Mouse (Mus musculus): ENCODE results near the gene Ccdc6.

The Ccdc6 gene

DNA sequence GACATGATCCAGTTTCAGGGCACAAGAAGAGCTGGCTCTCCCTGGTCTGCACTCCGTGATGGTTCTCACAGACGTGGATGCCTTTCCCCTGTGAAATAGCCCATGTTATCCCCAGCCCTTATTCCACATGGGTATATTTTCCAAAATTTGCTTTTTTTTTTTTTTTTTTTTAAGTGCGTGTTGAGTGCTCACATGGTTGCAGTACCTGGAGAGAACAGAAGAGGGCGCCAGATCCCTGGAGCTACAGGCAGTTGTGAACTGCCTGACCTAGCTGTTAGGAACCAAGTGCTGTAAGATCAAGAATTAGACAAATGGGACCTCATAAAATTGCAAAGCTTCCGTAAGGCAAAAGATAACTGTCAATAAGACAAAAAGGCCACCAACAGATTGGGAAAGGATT, 38.8 kb downstream of the Ccdc6 start:
- no peak for DNase-seq

DNA sequence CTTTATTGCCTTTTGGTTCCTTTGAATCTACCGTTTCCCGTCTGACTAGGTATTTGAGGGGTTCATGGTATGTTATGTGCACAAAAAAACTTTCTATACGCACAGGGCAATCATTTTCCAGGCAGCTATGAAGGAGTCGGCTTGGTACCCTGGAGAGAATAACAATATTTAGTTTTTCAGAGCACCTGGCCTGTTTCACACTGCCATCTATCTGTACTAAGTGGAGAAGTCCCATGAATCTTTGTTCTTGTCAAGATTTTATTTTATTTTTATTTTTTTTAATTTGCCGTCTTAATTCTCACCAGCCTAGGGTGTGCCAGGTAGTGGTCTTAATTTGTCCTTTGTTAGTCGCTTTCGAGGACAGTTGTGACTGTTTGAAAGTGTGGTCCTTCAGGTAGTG, 40.7 kb downstream of the Ccdc6 start:
- no peak for DNase-seq

DNA sequence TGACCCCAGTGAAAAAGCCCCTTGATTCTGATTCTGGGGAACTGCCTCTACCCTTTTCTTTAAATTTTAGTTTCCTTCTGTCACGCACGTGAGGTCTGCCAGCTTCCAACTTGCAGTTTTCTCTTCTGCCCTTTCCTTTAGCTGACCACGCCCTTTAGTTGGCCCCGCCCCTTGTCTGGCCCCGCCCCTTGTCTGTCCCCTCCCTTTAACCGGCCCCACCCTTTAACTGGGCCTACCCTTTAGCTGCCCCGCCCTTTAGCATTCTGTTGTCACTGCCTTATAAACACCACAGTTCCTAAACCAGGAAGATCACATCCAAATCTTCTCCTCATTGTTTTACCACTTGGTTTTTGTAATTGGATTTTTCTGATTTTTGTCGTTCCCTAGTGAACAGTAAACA, 41.2 kb downstream of the Ccdc6 start:
- DNase-seq: no peak

DNA sequence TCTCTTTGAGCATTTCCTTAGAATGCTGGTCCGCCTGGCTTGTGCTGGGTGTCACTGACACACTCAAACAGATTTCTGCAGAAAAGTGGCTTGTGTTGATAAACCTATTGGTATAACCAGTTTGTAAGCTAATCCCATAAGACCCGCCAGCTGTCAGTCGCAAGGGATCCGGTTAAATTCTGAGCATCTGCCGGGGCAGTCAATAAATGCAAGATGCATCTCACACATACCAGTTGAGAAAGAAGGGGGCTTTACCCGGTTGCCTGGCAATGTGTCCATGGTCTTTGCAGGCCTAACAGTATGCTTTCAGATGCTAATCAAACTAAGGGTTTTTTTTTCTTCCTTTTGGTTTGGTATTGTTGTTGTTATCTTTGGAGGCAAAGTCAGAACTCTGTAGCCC, 42.4 kb downstream of the Ccdc6 start:
- DNase-seq: no peak

DNA sequence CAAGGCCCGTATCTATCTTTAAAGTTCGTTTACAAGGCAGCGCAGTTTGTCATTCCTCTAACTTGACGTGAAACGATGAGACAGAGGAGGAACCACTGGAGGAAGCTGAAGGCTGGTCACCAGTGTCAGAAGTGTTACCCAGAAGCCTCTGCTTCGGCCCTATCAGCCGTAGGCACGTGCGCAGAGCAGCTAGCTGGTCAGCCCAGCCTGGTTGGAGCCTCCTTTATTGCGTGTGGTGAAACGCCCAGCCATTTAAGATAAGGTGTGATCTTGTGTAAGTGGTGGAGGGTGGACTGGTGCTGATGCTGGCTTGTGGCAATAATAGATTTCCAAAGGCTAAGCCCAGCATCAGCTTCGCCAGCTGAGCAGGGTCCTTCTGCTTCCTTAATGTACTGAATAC, 43.5 kb downstream of the Ccdc6 start:
- no peak for DNase-seq

DNA sequence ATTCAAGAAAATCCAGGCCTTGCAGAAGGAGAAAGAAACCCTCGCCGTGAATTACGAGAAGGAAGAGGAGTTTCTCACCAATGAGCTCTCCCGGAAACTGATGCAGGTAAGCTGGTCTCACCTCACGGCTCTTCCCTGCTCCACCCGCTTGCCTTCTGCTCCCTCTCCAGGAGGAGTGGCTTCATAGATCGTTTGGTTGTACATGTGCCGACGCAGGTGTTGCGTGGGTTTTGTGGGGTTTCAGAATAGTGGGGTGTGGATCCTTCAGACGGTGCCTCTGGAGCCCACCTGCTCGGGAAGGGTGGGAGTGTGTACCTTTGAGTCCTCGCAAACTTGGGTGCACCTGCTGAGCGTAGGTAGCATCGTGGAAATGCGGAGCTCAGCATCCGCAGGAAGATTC, 45.7 kb downstream of the Ccdc6 start:
- peak; percentile 68 for DNase-seq

DNA sequence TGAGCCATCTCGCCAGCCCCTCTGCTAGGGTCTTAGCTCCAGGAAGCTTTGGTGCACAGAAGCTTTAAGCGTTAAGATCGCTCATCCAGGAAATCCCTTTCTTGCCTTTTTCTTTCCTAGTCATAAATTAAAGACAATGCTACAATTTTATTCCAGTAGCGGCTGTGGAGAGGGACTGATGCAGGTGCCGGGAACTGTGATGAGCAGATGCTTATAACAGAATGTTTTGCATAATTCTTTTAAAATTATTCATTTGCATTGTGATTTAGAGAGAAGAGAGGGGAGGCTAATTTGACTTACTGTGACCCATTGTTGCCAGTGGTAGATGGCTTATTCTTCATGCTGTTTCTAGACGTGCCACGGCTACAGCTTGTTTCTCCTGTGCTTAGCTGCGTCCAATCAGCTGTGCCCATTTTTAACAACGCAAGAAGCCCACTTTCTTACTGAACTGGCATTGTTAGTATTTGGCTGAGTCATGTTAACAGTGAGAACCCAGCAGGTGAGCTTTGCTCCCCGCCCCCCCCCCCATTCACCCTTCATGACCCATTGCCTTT, 47.2 kb downstream of the Ccdc6 start:
- DNase-seq: no peak

DNA sequence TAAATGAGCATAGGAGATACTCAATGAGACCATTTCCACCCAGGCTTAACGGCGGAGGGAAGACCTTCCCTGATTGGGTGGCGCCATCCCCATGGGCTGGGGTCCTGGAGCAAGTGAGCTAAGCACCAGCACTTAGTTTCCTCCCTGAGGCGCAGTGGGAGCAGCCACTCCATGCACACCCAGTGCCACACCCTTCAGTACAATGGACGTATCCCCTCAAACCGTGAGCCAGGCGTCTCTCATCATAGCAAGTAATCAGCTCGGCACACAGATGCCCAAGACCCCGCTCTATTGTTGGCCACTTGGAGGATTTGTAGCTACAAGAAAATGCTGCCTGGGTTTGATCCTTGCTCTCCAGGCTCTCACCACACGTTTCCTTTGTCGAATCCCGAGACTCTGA, 49.0 kb downstream of the Ccdc6 start:
- DNase-seq: no peak

DNA sequence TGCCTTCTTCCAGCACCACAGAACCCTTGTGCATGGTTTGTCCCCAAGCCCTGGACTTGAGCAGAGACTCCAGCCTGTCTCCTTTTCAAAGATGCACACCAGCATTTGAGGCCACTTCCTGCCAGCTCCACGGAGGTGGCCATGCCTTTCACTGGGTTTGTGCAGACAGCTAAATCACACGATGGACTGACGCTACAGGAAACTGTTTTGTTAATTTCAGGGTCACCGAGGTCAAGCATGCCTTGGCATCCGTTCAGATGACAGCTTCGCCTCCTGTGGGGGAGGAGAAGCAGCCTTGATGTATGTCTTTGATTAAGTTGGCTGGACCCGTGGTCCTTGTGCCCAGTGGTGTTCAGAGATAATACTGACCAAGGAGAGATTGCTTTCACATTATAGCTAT, 52.2 kb downstream of the Ccdc6 start:
- DNase-seq: no peak

DNA sequence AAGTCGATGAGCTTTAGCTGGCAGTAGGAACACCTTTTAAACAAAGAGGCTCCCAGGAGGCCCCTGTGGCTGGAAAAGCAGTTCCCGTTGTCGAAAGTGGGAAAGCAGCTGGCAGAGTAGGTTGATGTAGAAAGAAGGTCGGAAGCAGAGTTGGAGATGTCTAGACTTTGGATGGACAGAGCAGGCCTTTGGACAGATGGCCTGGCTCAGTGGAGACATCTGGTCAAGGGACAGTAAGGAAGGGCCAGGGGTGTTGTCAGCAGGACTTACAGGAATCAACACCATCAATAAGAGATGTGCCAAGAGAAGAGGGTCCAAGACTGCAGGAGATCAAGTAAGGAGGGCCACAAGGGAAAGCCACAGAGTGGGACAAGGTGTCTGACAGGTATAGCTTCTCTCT, 53.4 kb downstream of the Ccdc6 start:
- no peak for DNase-seq

DNA sequence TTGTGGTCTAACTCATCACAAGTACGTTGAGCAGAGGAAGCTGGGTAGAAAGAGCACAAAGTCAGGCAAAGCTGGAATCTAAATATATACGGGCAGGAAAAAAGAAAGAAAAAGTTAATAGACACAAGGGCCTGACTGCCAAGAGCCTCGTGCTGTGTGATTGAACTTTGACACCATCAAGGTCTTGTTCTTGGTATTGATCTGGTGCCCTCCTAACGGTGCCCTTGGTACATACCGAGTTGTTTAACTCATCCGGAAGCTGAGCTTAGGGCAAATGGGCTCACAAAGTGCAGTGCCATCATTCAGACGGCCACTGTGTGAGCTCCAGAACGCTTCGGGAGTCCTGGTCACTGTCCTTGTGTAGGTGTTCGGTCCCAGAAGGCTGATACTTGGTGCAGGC, 54.2 kb downstream of the Ccdc6 start:
- DNase-seq: no peak

DNA sequence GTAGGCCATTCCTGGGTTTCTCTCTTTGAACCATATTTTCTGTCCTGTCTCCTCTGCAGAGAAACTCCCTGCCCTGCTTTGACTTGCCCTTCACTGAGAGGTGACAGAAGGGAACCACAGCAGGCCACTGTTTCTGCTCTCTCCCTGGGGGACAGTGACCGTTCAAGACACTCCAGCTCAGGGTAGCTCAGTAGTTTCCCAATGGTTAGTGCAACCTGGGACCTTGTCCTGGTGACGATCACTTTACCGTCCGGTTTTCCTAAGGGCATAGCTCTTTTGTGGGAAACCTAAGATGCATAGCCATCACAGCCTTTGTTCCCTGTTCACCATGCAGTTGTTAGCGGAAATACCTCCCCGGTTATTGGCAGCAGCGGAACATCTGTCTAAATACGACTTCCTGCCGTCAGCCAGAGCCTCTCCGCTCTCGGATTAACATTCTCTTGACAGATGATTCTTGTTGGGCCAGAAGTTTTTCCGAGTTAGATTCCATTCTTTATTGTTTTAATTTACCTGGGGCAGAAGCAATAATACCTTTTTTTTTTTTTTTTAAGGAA, 55.3 kb downstream of the Ccdc6 start:
- no peak for DNase-seq

DNA sequence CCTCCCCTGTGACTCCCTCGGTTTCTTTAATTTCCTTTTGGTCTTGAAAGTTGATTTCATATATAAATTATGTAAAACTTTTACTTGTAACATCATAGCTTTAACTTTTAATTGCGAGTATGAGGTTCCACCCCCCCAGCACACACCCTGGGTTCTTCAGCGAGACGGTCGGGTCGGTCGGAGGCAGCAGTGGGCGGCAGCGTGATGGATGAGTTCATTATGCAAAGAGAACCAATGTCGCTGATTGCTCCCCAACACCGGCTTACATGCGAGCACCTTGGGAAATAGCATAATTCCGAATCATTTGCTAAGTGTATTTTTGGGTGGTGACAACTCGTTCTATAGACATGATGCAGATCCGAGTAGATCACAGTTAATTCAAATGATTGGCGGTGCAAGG, 56.9 kb downstream of the Ccdc6 start:
- no peak for DNase-seq

DNA sequence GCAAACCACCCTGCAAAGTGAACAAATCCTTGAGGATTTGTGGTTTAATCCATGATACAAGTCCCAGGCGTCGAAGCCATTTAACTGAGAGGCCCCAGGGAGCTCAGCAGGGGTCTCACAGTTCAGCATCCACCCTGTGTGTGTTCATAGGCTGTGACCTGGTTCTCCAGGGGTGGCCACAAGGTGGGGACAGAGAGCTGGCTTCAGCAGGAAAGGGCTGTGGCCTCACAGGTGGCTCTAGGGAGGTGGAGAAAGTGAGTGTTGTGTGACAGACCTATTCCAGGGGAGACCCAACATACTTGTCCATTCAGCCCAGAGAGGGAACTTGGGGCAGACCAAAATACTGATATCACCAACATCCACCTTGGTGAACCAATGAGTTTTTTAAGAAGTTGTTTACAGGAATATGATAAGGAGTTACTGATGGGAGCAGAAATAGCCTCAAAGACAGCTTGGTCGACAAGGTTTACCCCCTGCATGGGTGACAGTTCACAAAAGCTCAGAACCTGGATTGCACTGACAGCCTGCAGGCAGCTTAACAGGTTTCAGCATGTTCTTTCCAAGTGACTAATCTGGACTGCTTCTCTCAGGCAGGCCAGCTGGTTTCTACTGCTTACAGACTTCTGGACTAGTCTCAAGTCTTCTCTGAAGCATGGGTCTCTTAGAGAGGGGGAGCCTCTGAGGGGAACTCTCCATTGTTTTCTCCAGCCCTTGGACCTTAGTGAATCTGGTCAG, 59.7 kb downstream of the Ccdc6 start:
- DNase-seq: no peak

DNA sequence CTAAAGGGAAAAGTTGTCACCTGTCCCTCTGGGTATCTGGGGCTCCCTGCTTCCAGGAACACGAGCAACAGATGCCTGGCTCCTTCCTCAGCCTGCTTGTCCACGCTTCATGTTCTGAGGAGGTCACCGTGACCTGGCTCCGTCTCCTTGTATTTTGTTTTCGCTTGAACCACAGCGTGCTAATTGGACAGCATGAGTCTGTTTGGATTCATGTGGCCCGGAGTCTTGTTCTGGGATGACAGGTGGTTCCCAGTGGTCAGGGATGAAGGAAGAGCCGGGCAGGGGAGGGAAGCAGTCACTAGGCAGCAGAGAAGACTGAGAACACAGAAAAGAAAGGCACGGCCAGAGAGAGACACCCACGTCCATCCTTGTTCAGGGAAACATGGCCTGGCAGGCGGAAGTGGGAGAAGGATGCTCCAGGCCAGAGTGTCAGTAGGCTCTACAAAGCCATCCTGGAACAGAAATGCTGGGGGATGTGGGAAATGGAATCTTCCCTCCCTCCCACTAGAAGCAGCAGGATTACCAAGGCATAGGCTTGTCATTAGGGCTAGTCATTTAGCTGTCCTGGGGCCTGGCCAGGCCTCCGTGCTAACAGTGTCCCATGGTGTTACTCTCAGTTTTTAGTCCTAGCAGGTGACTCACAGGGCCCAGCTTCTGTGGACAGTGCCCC, 62.9 kb downstream of the Ccdc6 start:
- DNase-seq: no peak

DNA sequence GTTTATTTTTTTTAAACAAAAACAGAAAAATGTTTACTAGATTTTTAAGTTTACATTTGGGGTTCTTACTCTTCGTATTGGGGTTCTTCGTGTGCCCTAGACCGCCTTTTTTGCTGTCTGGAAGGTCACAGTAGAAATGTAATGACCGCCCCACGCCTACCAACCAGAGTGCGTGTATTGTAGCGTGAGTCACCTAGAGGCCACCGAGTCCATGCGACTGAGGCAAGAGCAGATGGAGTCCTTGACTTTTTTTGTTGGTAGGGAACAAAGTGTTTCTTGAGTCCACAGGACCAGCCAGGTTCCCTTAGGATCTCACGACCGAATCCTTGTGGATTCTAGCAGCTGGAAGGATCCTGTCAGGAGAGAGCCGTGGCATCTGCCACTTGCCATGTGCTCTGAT, 63.9 kb downstream of the Ccdc6 start:
- DNase-seq: no peak

DNA sequence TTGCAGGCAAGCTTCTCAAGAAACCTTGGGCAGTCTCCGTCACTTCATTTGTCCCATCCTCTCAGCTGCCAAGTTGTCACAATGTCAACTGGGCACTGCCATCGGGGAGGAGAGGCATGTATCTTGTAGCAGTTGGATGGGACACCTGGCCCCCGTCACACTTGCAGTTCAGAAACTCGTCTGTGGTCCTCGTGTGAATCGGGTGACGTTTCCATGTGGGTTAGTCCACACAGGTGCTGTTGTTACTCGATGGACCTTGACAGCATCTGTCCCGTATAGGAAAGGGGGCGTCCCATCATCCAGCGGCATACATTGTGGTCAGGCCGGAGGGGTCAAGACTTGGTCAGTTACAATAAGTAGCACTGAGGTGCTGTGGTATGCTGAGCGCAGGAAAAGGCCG, 64.6 kb downstream of the Ccdc6 start:
- DNase-seq: no peak

DNA sequence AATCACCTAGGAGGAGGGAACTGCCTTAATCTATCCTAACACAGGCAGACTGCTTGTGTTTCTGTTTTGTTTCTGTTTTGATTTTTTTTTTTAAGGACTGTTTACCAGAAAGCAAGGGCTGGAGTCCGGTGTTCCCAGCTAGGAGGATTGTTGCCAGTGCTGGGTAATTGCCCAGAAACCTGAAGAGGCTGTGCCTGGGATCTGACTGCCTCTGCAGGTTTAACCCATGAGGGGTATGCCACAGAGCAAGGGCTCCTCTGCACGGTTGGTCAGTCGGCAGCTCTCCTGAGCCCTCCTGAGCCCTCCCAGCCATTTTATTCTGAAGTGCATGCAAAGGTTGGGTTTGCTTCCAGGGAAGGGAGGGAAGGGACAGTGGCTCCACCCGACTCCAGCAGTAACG, 66.8 kb downstream of the Ccdc6 start:
- DNase-seq: no peak

DNA sequence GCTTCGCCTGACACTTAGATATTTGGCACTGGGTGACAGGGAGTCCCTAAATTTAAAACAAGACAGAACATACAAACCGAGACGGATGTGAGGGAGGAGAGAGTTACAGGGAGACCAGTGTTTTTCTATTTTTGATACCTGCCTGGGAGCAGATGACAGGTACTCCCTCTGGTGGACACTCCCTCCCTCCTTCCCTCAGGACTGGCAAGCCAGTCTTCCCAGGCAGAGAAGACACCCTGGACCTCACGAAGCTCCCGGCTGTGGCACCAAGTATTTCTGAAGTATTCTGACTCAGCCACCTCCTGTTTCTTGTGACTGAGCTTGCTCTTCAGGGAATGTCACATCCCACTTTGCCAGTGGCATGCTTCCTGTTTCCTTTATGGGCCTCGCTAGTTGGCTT, 69.0 kb downstream of the Ccdc6 start:
- DNase-seq: peak; percentile 45

DNA sequence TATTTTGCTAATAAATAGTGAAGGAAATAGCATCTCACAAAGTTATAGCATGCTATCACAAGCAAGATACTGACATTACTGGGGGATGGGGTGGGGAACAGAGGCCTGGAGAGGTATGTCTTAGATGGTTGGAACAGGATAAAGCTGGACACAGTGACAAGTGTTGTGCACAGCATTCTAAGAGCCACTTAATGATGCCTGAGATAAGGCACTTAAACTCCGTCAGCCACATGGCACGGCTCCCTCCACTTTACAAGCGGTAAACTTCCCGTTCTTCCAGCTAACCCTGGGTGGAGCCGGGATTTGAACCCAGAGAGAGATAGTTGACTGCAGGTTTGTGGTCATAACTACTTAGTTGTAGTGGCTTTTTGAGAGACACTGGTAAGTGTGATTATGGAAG, 69.5 kb downstream of the Ccdc6 start:
- DNase-seq: no peak

DNA sequence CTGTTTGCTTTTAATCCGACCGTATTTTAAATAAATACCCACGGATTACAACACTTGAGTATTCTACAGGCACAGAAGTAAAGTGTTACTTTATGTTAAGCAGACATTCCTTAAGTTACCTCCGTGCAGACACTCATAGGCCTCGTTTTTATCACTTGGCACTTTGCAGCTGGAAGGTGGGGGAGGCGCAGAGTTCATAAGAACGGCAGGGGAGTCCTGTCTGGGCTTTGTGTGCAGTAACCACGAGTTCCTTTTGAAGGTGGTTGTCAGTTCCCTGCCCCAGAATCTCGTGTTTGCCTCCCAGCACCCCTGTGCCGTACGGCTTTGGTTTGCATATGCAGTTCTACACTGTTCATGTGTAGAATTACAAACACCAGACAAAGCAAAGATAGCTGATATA, 70.7 kb downstream of the Ccdc6 start:
- no peak for DNase-seq

DNA sequence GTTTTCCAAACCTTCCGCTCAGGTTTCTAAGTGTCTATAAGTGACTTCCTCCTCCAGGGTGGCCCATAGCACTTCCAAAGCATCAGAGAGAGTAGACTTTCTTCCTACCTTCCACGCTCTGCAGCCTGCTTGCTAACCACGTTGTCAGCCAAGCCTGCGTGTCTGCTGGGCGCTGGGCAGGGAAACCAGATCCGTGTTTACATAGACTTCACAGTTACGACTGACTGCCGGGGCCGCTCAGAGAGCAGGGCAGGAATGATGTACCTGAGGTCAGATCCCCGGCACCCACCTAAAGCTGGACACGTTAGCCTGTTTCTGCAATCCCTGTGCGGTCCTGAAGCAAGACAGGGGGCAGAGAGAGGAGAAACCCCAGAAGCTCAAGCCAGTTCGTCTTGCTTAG, 71.5 kb downstream of the Ccdc6 start:
- DNase-seq: peak; percentile 39

DNA sequence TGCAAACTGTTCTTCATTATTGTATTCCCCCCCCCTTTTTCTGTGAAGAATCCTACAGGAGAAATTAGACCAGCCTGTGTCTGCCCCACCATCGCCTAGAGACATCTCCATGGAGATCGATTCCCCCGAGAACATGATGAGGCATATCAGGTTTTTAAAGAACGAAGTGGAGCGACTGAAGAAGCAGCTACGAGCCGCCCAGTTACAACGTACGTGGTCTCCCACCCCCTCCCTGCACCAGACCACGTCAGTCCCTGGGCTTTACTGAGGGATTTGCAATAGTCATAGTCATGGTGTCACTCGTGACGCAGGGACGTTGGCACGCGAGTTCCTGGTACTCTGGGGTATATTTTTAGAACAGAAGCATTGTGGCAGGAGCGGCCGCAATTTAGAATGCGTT, 72.1 kb downstream of the Ccdc6 start:
- peak; percentile 55 for DNase-seq

DNA sequence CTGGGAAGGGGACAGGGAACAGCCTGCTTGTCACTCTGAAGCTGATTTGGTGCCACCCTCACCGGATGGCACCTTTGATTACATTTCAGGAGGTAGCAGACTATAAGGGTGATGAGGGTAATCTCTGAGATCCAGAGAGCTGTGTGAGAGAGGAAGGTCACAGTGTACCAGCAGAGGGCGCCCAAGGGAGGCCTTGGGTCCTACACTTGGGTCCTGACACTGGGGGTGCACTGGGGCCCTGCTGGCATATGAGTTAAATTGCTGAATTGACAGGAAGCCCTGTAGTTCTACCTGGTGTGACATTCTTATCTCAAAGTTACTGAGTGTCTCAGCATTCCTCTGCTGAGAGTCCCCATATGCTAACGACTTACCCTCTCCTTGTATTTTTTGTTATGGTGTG, 76.4 kb downstream of the Ccdc6 start:
- DNase-seq: no peak
